ENCODE assay signal across 21 mouse cellular contexts in genomic region chr6:98991900-98992771, GRCm38 (mm10).
DNase-seq lines count a peak whose midpoint lies in the region; ATAC-seq and TF ChIP-seq lines count a peak whose summit lies in the region.
"Had no signal": no experiment of that assay in that cellular context is flagged by ENCODE, and none has a peak within 500 bp of the region (broad histone marks: within the 10 kb centered on the region; RNA-seq: fewer than 3 reads in every experiment).

No protein-coding gene starts in this region.

- peaks cover 8% of the 10 kb centered on the region for H3K36me3 ChIP-seq in limb, embryonic 14.5 days (ENCODE audit: control insufficient read depth, insufficient read depth, low read length)
- H3K36me3 ChIP-seq in limb, embryonic 10.5 days: no peaks in the 10 kb centered on the region
- peaks cover 33% of the 10 kb centered on the region for H3K36me3 ChIP-seq in megakaryocyte, embryonic 14.5 days (replicated peaks; ENCODE audit: low read length)
- 0 out of 2 replicates have a peak, but pooled peaks cover 5% of the 10 kb centered on the region for H3K36me3 ChIP-seq in forebrain, postnatal 0 days (ENCODE audit: insufficient read depth)
- H3K36me3 ChIP-seq: embryonic facial prominence, embryonic 15.5 days; midbrain, embryonic 13.5 days had no signal

- no peak overlapping the region for H3K4me2 ChIP-seq in limb, embryonic 14.5 days (replicated peaks; ENCODE audit: low read depth, low read length, severe bottlenecking)
- no peak overlapping the region for H3K4me2 ChIP-seq in forebrain, postnatal 0 days (ENCODE audit: low read depth)
- H3K4me2 ChIP-seq: embryonic facial prominence, embryonic 15.5 days; limb, embryonic 13.5 days; midbrain, embryonic 13.5 days had no signal

- H3K27me3 ChIP-seq in limb, embryonic 14.5 days (ENCODE audit: control insufficient read depth, insufficient read depth, low read length): no peaks in the 10 kb centered on the region
- H3K27me3 ChIP-seq in limb, embryonic 10.5 days (ENCODE audit: low read depth, poor library complexity, severe bottlenecking): peaks cover 8% of the 10 kb centered on the region; the same call in 1 of the 2 replicates
- no peaks in the 10 kb centered on the region for H3K27me3 ChIP-seq in megakaryocyte, embryonic 14.5 days (replicated peaks)
- no peaks in the 10 kb centered on the region for H3K27me3 ChIP-seq in forebrain, postnatal 0 days (ENCODE audit: insufficient read depth, low read length)
- H3K27me3 ChIP-seq: embryonic facial prominence, embryonic 15.5 days; limb, embryonic 13.5 days; midbrain, embryonic 13.5 days had no signal

- no peak overlapping the region for H3K27ac ChIP-seq in limb, embryonic 14.5 days (replicated peaks; ENCODE audit: low read depth, low read length)
- no peak overlapping the region for H3K27ac ChIP-seq in limb, embryonic 10.5 days
- no peak overlapping the region for H3K27ac ChIP-seq in forebrain, postnatal 0 days (ENCODE audit: low read depth, low read length)
- H3K27ac ChIP-seq: embryonic facial prominence, embryonic 15.5 days; limb, embryonic 13.5 days; macrophage; midbrain, embryonic 13.5 days had no signal

- H3K4me1 ChIP-seq in limb, embryonic 14.5 days (ENCODE audit: control insufficient read depth, insufficient read depth, low read length): peaks cover 3% of the 10 kb centered on the region; the same call in 1 of the 2 replicates
- H3K4me1 ChIP-seq in limb, embryonic 10.5 days: peaks cover 19% of the 10 kb centered on the region
- H3K4me1 ChIP-seq in megakaryocyte, embryonic 14.5 days: peaks cover 69% of the 10 kb centered on the region
- H3K4me1 ChIP-seq in forebrain, postnatal 0 days (ENCODE audit: insufficient read depth): peaks cover 9% of the 10 kb centered on the region; the same call in 1 of the 2 replicates

- ATAC-seq in limb, embryonic 14.5 days (ENCODE audit: low FRiP score, low read depth): peak; percentile 51
- ATAC-seq in megakaryocyte, adult 5-6 weeks (ENCODE audit: poor library complexity, severe bottlenecking): no peak
- no peak for ATAC-seq in forebrain, postnatal 0 days
- ATAC-seq: midbrain, embryonic 13.5 days had no signal

- H3K9ac ChIP-seq in limb, embryonic 14.5 days (ENCODE audit: low read depth, low read length, severe bottlenecking): no peak overlapping the region
- no peak overlapping the region for H3K9ac ChIP-seq in forebrain, postnatal 0 days
- H3K9ac ChIP-seq: embryonic facial prominence, embryonic 15.5 days; limb, embryonic 13.5 days; midbrain, embryonic 13.5 days had no signal

- no peak for TF ChIP-seq CTCF in forebrain, postnatal 0 days (IDR thresholded peaks at IDR 0.05; ENCODE audit: low read depth)

- TF ChIP-seq POLR2A in limb, embryonic 14.5 days (IDR thresholded peaks at IDR 0.05; ENCODE audit: borderline replicate concordance, extremely low read depth, insufficient read depth, insufficient read length): no peak

- 80% methylated on average over 5 of the region's 5 CpGs for WGBS in limb, embryonic 14.5 days
- 71% methylated on average over 5 of the region's 5 CpGs for WGBS in limb, embryonic 10.5 days
- 83% methylated on average over 5 of the region's 5 CpGs for WGBS in forebrain, postnatal 0 days

- DNase-seq in heart, adult 11 months: peak; percentile 78
- no peak for DNase-seq in heart, postnatal 4 days
- DNase-seq in limb, embryonic 14.5 days (ENCODE audit: low spot score): no peak
- DNase-seq in limb, embryonic 10.5 days (ENCODE audit: low spot score): no peak
- no peak for DNase-seq in forebrain, postnatal 0 days
- no peak for DNase-seq in thymus, adult 18-20 months
- DNase-seq: cerebellum, adult 9-11 months; embryo, embryonic 11 days; gastrocnemius, postnatal 14 days; kidney, adult 8-10 months; kidney, postnatal 36 days; layer of hippocampus, adult 9-11 months; right cerebral cortex, postnatal 25 days; thymus, postnatal 4 days had no signal

- no peak overlapping the region for H3K4me3 ChIP-seq in limb, embryonic 14.5 days (replicated peaks; ENCODE audit: low read length)
- no peak overlapping the region for H3K4me3 ChIP-seq in limb, embryonic 10.5 days
- H3K4me3 ChIP-seq in megakaryocyte, embryonic 14.5 days (replicated peaks): peak overlapping the region; percentile 35
- no peak overlapping the region for H3K4me3 ChIP-seq in forebrain, postnatal 0 days (ENCODE audit: low read depth, low read length)
- H3K4me3 ChIP-seq: embryonic facial prominence, embryonic 15.5 days; forebrain, embryonic 10.5 days; limb, embryonic 13.5 days; midbrain, embryonic 13.5 days had no signal

- no peaks in the 10 kb centered on the region for H3K9me3 ChIP-seq in limb, embryonic 14.5 days (ENCODE audit: control insufficient read depth, low read length)
- no peaks in the 10 kb centered on the region for H3K9me3 ChIP-seq in limb, embryonic 10.5 days (replicated peaks)
- H3K9me3 ChIP-seq in megakaryocyte, embryonic 14.5 days: no peaks in the 10 kb centered on the region
- no peaks in the 10 kb centered on the region for H3K9me3 ChIP-seq in forebrain, postnatal 0 days (ENCODE audit: low read length)
- H3K9me3 ChIP-seq: embryonic facial prominence, embryonic 15.5 days; forebrain, embryonic 10.5 days; limb, embryonic 13.5 days; midbrain, embryonic 13.5 days had no signal
